Mouse (Mus musculus) layer of hippocampus, adult 18-20 months (tissue): ENCODE results near the gene Mpv17l2. TPM values are rescaled to one million over a fixed set of nuclear protein-coding genes. Genes with fewer than 3 reads are reported as not detected.

ENCODE experiments used
- DNase-seq, 2 experiments: peaks; one replicate each; pipeline ENCODE4 v3.0.0; 2022; ENCODE audit warnings: low spot score in 2 of 2
- total RNA-seq, 2 experiments: library from RNA; stranded (reverse); gene quantifications; 2 replicates each; pipeline ENCODE4 v1.2.3; 2021

Mpv17l2 gene
- total RNA-seq, 2 experiments from 2014 or later = 34.5 to 41.1 TPM

GRCm38 (mm10) chr8:70767503-70767902 lies 6.8 kb upstream of the Mpv17l2 start:
- DNase-seq = no peak

GRCm38 (mm10) chr8:70766571-70767440 lies 6.1 kb upstream of the Mpv17l2 start:
- DNase-seq = no peak

GRCm38 (mm10) chr8:70765838-70766570 lies 5.3 kb upstream of the Mpv17l2 start:
- DNase-seq = no peak

- no peak for DNase-seq
Measured at GRCm38 (mm10) chr8:70765329-70765728, 4.6 kb upstream of the Mpv17l2 start.

- DNase-seq = no peak
Measured at GRCm38 (mm10) chr8:70764676-70765075, 3.9 kb upstream of the Mpv17l2 start.

GRCm38 (mm10) chr8:70764026-70764425 lies 3.3 kb upstream of the Mpv17l2 start:
- DNase-seq = no peak

- no peak for DNase-seq
Measured at GRCm38 (mm10) chr8:70763354-70763753, 2.6 kb upstream of the Mpv17l2 start.

GRCm38 (mm10) chr8:70762118-70762517 lies 1.4 kb upstream of the Mpv17l2 start:
- no peak for DNase-seq

- DNase-seq = no peak
Measured at GRCm38 (mm10) chr8:70760350-70760749, 396 bp downstream of the Mpv17l2 start.

- no peak for DNase-seq
Measured at GRCm38 (mm10) chr8:70758616-70759561, 1.9 kb downstream of the Mpv17l2 start.

- no peak for DNase-seq
Measured at GRCm38 (mm10) chr8:70758308-70758615, 2.5 kb downstream of the Mpv17l2 start.

GRCm38 (mm10) chr8:70757523-70758307 lies 3.0 kb downstream of the Mpv17l2 start:
- no peak for DNase-seq

GRCm38 (mm10) chr8:70756476-70757040 lies 4.2 kb downstream of the Mpv17l2 start:
- peak; percentile 1 to 8 for DNase-seq

- DNase-seq = peak; percentile 9 to 22
Measured at GRCm38 (mm10) chr8:70755661-70756475, 4.9 kb downstream of the Mpv17l2 start.

GRCm38 (mm10) chr8:70754871-70755660 lies 5.7 kb downstream of the Mpv17l2 start:
- DNase-seq = peak; percentile 70 to 82

- DNase-seq = peak; percentile 97 to 99
Measured at GRCm38 (mm10) chr8:70754043-70754870, 6.5 kb downstream of the Mpv17l2 start, which contains the start of gene Rab3a. Rab3a (plus strand) TSS chr8:70754679.

GRCm38 (mm10) chr8:70753151-70753550 lies 7.6 kb downstream of the Mpv17l2 start:
- DNase-seq = peak in 1 of 2 experiments; percentile 71
